Mouse (Mus musculus): ENCODE measurements around the gene Bhlha9.
"Not testable (repeated sequence)": the region's sequence is repeated elsewhere in the genome, so short reads cannot be mapped to it uniquely, and the experiment has no call there.

The Bhlha9 gene

DNA sequence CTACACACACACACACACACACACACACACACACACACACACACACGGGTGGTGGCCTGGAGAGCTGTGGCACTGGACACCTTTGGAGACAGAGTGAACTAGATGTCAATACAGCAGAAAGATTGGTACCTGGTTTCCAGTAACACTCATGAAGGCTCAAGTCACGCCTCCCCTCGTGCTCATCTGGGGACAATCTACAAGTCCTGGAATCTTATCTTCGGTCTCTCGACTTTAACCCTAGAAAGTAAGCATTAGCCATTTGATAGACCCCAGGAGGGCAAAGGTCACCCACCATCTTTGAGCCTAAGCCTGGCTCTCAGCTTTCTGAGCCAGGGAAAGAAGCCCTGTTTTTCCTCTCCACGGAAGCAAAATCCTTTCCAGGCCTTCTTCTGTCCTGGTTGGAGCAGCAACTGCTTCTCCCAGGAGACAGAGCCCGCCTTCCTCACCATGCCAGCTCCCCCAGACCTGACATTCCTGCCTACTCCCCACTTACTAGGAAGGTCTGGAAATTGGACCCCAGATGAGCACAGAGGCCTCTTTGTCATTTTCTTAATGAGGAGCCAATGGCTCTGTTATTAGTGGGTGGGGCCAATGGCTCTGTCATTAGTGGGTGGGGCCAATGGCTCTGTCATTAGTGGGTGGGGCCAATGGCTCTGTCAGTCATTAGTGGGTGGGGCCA is 10.3 kb upstream of the Bhlha9 start:
- no peak for DNase-seq (ENCODE audit: low spot score in 2 of 2)

DNA sequence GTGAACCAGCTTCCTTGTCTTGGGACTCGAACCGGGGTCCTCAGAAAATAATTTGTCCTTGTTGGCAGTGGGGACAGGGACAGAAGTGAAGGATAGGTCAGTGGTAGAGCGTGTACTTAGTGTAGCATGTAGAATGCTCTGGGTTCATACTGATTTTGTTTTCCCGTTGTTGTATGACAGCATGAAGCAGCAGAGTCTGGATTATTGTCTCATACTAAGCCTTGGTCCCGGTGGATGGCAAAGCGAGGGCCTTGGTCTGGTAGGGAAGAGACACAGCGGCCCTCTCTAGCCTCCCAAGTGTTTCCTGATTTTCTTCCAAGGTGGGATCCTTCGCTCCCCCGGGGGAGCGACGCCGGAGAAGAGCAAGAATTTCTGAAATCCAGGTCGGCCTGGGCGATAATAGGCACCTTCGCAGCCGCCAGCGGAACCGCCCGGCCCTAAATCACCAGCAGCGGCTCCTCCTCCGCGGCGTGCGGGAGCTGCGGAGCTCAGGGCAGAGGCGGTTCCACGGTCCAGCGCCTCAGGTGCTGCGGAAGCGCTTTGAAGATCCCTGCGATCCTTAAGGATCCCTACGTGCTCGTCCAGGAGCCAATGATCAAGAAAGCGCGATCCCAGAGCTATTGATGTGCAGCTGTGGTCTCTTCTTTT is 6.1 kb upstream of the Bhlha9 start:
- no peak for DNase-seq (ENCODE audit: low spot score in 2 of 2)

DNA sequence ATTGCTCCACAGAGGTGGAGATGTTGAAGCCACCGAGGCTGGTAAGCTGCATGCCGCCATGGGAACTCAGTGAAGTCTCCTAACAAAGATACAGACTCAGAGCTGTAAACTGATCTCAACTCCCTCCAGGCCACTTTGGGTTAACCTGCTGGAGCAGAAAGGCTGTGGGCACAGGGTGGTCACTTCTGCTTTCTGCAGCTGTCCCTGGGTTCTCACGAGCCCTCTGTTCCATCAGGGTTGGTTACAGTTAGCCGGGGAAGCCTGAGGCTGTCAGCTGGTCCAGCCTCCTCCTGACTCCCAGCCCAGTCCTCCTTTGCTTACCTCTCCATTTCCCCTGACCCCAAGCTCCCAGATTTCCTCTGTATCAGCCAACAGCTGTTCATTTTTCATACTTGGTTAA is 4.5 kb upstream of the Bhlha9 start:
- no peak for DNase-seq (ENCODE audit: low spot score in 2 of 2)

GRCm38 (mm10) chr11:76672561-76673384 is 503 bp downstream of the Bhlha9 start:
- DNase-seq (ENCODE audit: low spot score in 2 of 2): peak; percentile 60 to 77

- no peak for DNase-seq (ENCODE audit: low spot score in 2 of 2)
Observed at GRCm38 (mm10) chr11:76674199-76674598, 1.9 kb downstream of the Bhlha9 start.

- no peak for DNase-seq (ENCODE audit: low spot score in 2 of 2)
Observed at GRCm38 (mm10) chr11:76674704-76675103, 2.4 kb downstream of the Bhlha9 start.

GRCm38 (mm10) chr11:76679508-76679907 is 7.2 kb downstream of the Bhlha9 start, which contains the start of gene Trarg1:
Gene Trarg1 (plus strand): TSS chr11:76679808.
- DNase-seq (ENCODE audit: low spot score in 2 of 2): not testable (repeated sequence)

DNA sequence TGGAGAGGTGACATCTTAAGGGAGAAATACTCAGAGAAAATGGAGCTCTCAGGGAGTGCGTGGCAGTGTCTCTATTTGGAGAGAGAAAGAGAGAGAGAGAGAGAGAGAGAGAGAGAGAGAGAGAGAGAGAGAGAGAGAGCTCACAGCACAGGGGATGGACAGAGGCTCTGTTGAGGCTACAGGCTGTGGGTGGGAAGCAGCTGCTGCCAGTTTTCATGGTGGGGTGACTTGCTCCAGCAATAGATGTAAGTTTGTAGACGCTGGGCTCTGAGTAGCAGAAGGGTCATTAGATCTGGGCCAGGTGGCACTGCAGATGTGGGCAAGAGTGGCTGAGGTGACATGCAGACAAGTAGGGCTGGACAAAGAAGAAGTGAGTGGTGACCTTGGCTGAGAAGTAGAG is 13.3 kb downstream of the Bhlha9 start:
- no peak for DNase-seq (ENCODE audit: low spot score in 2 of 2)

- DNase-seq (ENCODE audit: low spot score in 2 of 2): no peak
Observed at GRCm38 (mm10) chr11:76692096-76692495, 19.8 kb downstream of the Bhlha9 start.

DNA sequence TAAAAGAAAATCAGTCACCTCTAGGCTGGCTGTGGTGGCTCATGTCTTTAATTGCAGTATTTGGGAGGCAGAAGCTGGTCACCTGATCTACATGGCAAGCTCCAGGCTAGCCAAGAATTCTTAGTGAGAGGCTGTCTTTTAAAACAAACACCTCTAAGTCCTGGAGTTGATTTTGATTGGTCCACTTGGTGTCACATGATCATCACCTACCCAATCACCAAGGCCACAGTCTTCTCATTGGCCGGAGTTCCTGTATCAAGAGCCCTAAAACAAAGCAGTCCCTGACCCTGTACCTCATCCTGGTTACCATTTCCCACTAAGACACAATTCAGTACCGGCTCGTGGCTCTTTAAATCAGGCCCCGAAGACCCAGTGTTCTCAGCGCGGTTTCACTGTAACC is 23.5 kb downstream of the Bhlha9 start:
- DNase-seq (ENCODE audit: low spot score in 2 of 2): peak in 1 of 2 experiments; percentile 37

GRCm38 (mm10) chr11:76699626-76700025 is 27.4 kb downstream of the Bhlha9 start:
- DNase-seq (ENCODE audit: low spot score in 2 of 2): no peak

GRCm38 (mm10) chr11:76707656-76708055 is 35.4 kb downstream of the Bhlha9 start:
- DNase-seq (ENCODE audit: low spot score in 2 of 2): no peak

GRCm38 (mm10) chr11:76708066-76708465 is 35.8 kb downstream of the Bhlha9 start:
- DNase-seq (ENCODE audit: low spot score in 2 of 2): no peak

GRCm38 (mm10) chr11:76708881-76709280 is 36.6 kb downstream of the Bhlha9 start:
- DNase-seq (ENCODE audit: low spot score in 2 of 2): no peak

DNA sequence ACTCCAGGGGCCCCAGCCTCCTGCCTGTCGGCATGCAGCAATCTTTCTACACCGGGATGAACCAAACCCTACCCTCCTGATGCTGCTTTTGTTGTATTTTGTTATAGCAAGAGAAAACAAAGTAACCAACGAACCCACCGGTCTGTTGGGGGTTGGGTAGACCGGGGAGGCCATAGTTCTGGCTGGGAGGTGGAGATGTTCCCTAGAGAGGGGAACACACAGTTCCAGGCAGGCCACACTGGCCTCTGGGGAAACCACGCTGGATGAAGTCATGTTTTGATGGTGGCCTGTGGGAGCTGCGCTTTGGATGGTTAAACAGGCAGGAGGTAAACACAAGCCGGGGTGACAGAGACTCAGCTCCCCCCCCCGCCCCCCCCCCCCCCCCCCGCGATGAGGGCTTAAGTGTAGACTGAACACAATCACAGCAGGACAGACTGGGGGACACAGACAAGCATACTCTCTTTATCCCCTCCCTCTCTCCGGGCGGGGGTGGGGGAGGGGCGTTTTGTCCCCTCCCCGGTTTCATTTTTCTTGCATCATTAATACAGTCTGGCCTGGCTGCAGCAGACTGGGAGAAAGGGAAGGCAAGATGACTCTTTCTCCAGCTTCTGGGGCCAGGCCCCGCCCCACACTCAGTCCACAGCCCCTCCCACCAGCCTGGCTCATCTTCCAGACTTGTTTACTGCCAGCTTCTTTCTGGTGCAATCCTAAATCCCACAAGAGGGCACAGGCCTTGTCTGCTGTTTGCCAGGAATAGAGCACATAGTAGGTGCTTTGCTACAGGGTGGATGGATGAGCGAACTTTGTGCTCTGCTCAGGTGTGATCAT is 37.6 kb downstream of the Bhlha9 start:
- DNase-seq (ENCODE audit: low spot score in 2 of 2): no peak

GRCm38 (mm10) chr11:76717000-76717399 is 44.7 kb downstream of the Bhlha9 start:
- no peak for DNase-seq (ENCODE audit: low spot score in 2 of 2)
